ENCODE assay signal across 8 mouse cellular contexts in the genomic region with DNA sequence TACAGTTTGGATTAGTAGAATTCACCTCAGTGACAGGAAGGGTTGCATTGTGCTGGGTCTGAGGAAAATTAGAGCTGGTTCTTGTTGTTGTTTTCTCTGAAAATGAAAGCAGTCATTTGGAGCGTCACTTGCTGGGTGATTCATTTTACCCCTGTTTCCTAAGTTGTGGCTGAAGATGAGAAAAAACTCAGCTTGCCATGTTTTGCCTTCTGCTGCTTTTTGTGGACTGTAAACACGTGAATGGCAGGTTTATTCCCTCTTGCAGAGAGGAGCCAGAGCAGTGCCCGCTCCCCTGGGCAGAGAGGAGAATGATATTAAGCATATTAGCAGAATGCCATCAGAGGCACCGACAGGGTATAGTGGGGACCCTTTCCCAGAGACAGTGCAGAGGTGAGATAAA.
DNase-seq lines count a peak whose midpoint lies in the region; ATAC-seq and TF ChIP-seq lines count a peak whose summit lies in the region.

No protein-coding gene starts in this region.

- no peak for TF ChIP-seq CTCF in kidney, postnatal 0 days (IDR thresholded peaks at IDR 0.05; ENCODE audit: low read depth)
- no peak for TF ChIP-seq CTCF in bone marrow macrophage, adult 2 months (IDR thresholded peaks at IDR 0.05; ENCODE audit: low read depth, low read length)

- H3K9ac ChIP-seq in kidney, postnatal 0 days (ENCODE audit: low read depth, low read length): peak overlapping the region; percentile 9; the same call in 1 of the 2 replicates
- peak overlapping the region; percentile 83 for H3K9ac ChIP-seq in hindbrain, embryonic 12.5 days
- H3K9ac ChIP-seq in midbrain, embryonic 12.5 days (replicated peaks): peak overlapping the region; percentile 63

- TF ChIP-seq POLR2A in bone marrow macrophage, adult 2 months (IDR thresholded peaks at IDR 0.05; ENCODE audit: borderline replicate concordance, low read depth, low read length): no peak

- DNase-seq in kidney, postnatal 0 days (ENCODE audit: low spot score): peak; percentile 44
- DNase-seq in kidney, postnatal 14 days: no peak
- DNase-seq in Muller cell, postnatal 12 days (ENCODE audit: inconsistent ontology term): no peak
- no peak for DNase-seq in urinary bladder, postnatal 10 days (ENCODE audit: low spot score)
- no peak for DNase-seq in kidney, postnatal 10 days

- H3K4me1 ChIP-seq in kidney, postnatal 0 days (replicated peaks; ENCODE audit: insufficient read depth, low read length): peaks cover 11% of the 10 kb centered on the region; the same call in 1 of the 2 replicates
- peaks cover 27% of the 10 kb centered on the region for H3K4me1 ChIP-seq in bone marrow macrophage, adult 2 months (ENCODE audit: control insufficient read depth, insufficient read depth, low read length)
- H3K4me1 ChIP-seq in hindbrain, embryonic 12.5 days: peaks cover 35% of the 10 kb centered on the region
- peaks cover 46% of the 10 kb centered on the region for H3K4me1 ChIP-seq in midbrain, embryonic 12.5 days

- no peak overlapping the region for H3K27ac ChIP-seq in kidney, postnatal 0 days
- H3K27ac ChIP-seq in bone marrow macrophage, adult 2 months (ENCODE audit: insufficient read depth, low read depth, low read length): no peak overlapping the region
- H3K27ac ChIP-seq in hindbrain, embryonic 12.5 days: peak overlapping the region; percentile 52
- H3K27ac ChIP-seq in midbrain, embryonic 12.5 days (replicated peaks): peak overlapping the region; percentile 35; the same call in 1 of the 2 replicates

- H3K27me3 ChIP-seq in kidney, postnatal 0 days (ENCODE audit: insufficient read depth, low read length): no peaks in the 10 kb centered on the region
- H3K27me3 ChIP-seq in hindbrain, embryonic 12.5 days: no peaks in the 10 kb centered on the region
- no peaks in the 10 kb centered on the region for H3K27me3 ChIP-seq in midbrain, embryonic 12.5 days

- WGBS in kidney, postnatal 0 days: 9% methylated on average over 4 of the region's 4 CpGs
- 12% methylated on average over 4 of the region's 4 CpGs for WGBS in hindbrain, embryonic 12.5 days
- WGBS in midbrain, embryonic 12.5 days: 9% methylated on average over 4 of the region's 4 CpGs

- H3K4me3 ChIP-seq in kidney, postnatal 0 days (replicated peaks; ENCODE audit: low read depth, low read length): peak overlapping the region; percentile 64; the same call in 1 of the 2 replicates
- peak overlapping the region; percentile 35 for H3K4me3 ChIP-seq in bone marrow macrophage, adult 2 months (ENCODE audit: insufficient read depth, low read length)
- H3K4me3 ChIP-seq in hindbrain, embryonic 12.5 days: peak overlapping the region; percentile 58
- peak overlapping the region; percentile 48 for H3K4me3 ChIP-seq in midbrain, embryonic 12.5 days

- H3K9me3 ChIP-seq in kidney, postnatal 0 days (replicated peaks; ENCODE audit: low read length): no peaks in the 10 kb centered on the region
- H3K9me3 ChIP-seq in hindbrain, embryonic 12.5 days (replicated peaks): no peaks in the 10 kb centered on the region
- no peaks in the 10 kb centered on the region for H3K9me3 ChIP-seq in midbrain, embryonic 12.5 days

- H3K36me3 ChIP-seq in kidney, postnatal 0 days (ENCODE audit: insufficient read depth, low read length): no peaks in the 10 kb centered on the region
- H3K36me3 ChIP-seq in hindbrain, embryonic 12.5 days: no peaks in the 10 kb centered on the region
- no peaks in the 10 kb centered on the region for H3K36me3 ChIP-seq in midbrain, embryonic 12.5 days

- no peak for ATAC-seq in kidney, postnatal 0 days (replicated peaks; ENCODE audit: low FRiP score, low read depth)
- no peak for ATAC-seq in hindbrain, embryonic 12.5 days (ENCODE audit: low FRiP score)
- no peak for ATAC-seq in midbrain, embryonic 12.5 days (ENCODE audit: low FRiP score, low read depth)

- H3K4me2 ChIP-seq in kidney, postnatal 0 days (ENCODE audit: low read length): peak overlapping the region; percentile 64
- H3K4me2 ChIP-seq in hindbrain, embryonic 12.5 days (replicated peaks): peak overlapping the region; percentile 65
- H3K4me2 ChIP-seq in midbrain, embryonic 12.5 days (replicated peaks): peak overlapping the region; percentile 58

Comparison
In these comparisons a context has a peak if more than half of its experiments do, and no peak if none do; other contexts are left out.
1. H3K27ac ChIP-seq: peak in hindbrain, embryonic 12.5 days (single experiment) and midbrain, embryonic 12.5 days (single experiment); none in kidney, postnatal 0 days (single experiment) and bone marrow macrophage, adult 2 months (single experiment).
2. H3K9ac ChIP-seq: peak in every context shown above with its lines; median percentile 83 in hindbrain, embryonic 12.5 days; 63 in midbrain, embryonic 12.5 days; 9 in kidney, postnatal 0 days.
3. Peak in every context shown above with its lines, with median percentiles within 50 percentile points of each other: H3K4me2 ChIP-seq and H3K4me3 ChIP-seq.